Mouse (Mus musculus): ENCODE measurements at regions not wholly inside any gene's neighbourhood (a gene's known extent, or its start where the extent isn't known, plus 50 kb on each side); places are given as distances from the start of the nearest gene placed in this dataset.

- DNase-seq (ENCODE audit: low read depth, low spot score): no peak
Measured at GRCm38 (mm10) chr7:74224378-74224777, 210.9 kb upstream of the St8sia2 start.

DNA sequence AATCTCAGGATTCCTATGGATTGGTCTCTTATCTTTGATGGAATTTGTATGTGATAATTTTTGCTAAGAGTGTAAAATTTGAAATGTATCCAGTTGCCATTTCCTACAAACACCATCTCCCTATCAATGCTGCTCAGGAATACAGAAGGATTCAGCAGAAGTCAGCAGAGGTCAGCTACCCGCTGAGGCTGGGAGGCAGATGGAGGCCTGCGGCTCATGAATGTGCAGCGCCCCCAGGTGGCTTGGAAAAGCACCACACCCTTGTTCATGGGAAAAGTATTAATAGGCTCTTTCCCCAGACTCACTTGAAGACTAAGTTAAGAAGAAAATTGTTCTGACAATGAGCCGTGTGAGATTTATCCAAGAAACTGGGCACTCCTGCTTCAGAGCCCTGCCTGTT lies 187.2 kb upstream of the St8sia2 start:
- DNase-seq (ENCODE audit: low read depth, low spot score): no peak

- no peak for DNase-seq (ENCODE audit: low read depth, low spot score)
Measured at GRCm38 (mm10) chr7:74198796-74199195, 185.3 kb upstream of the St8sia2 start.

GRCm38 (mm10) chr7:74184661-74185060 lies 171.2 kb upstream of the St8sia2 start:
- DNase-seq (ENCODE audit: low read depth, low spot score): no peak

DNA sequence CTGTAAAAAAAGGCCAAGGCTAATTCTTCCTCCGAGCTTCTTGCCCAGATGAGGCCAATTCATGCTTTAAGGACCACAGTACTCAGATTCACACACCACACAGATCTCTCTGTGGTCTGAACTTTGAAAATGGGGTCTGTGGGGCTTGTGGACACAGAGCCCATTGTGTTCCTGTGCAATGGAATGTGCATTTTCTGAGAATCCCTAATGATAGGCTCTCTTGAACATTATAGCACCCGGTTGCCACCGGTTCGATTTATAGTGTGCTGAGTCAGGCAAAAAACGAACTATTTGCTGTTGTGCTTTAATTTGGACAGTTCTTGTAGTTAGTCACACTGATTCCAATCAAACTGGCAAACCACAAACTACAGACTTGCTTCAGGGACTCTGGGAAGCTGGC lies 160.7 kb upstream of the St8sia2 start:
- peak; percentile 12 for DNase-seq (ENCODE audit: low read depth, low spot score)

GRCm38 (mm10) chr7:74173230-74173612 lies 159.7 kb upstream of the St8sia2 start:
- no peak for DNase-seq (ENCODE audit: low read depth, low spot score)

DNA sequence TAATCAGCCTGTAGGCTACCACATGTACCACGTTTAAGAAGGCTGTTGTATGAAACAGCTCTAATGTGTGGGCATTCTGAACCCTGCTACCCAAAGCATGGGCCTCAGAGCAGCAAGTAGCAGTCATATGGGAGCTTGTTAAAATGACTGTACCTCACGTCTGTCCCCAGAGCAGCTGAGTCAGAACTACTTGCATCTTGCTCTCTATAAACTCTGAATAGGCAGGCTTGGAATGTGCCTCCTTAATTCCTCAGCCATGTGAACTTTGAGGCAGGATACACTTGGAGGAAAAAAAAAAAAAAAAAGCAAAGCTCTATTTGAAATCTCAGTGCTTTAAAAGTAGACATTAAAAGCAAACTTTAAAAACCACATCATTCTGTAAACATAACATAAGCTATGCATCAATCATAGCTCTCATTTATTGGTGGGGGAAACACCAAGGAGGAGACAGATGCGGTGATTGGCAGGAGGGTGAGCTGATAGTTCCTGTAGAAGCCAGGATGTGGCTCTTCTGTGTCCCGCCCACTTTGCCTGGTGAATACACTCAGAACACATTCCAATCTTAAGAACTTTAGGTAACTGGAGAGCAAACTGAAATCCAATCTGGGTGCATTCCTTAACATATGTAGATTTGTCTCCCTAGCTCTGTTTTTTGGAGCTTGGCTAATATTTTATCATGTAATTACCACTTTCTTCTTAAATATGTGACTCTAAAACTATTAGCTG lies 159.2 kb upstream of the St8sia2 start:
- DNase-seq (ENCODE audit: low read depth, low spot score): peak; percentile 82

DNA sequence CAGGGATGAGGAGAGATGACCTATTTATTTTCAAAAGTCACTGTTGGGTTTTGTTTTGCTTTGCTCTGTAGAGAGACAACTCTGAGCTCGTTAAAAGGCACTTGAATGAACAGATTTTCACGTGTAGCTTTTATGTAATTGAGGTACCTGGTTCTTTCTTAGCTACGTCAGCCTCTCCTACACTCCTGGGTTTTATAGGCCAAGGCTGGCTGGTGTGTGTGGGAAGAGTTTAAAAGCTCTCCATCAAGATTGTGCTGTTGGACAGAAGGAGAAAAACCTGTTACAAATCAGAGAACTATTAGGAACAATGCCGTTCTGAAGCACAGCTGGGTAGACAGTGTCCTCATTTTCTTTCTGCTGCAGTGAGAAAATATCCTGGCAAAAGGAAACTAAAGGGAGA lies 138.1 kb upstream of the St8sia2 start:
- no peak for DNase-seq (ENCODE audit: low read depth, low spot score)

DNA sequence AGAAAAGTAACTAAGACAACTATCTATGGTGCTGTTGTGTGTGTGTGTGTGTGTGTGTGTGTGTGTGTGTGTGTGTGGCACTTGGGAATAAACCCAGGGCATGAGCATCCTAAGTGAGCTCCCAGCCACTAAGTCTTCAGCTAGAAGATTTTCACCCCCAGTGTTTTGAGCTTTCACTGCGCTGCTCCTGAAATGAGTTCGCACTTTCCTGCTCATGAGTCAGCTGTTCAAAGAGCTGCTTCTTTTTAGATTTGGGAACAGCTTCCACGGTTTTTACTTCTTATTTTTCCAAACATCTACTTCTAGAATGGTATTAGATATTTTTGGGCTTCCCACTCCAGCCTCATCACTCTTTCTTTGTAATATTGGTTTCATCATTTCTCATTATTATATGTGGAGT lies 129.7 kb upstream of the St8sia2 start:
- no peak for DNase-seq (ENCODE audit: low read depth, low spot score)

DNA sequence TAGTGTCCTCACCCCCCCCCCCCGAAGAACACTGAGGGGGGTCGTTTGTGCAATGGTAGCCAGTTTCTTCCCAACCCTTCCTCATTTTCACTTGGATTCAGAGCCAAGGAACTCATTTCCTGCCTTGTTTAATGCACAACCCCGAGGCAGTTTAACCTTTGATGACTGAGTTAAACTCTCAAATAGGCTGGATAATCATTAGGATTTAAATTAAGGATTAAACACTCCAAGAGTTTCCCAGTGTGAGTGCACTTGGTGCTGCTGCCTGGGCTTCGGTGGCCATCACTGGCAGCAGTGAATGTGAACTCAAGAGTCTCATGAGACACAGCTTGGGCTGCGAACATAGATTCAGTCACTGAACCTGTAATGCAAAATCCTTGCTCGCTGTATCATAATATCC lies 124.7 kb upstream of the St8sia2 start:
- no peak for DNase-seq (ENCODE audit: low read depth, low spot score)

DNA sequence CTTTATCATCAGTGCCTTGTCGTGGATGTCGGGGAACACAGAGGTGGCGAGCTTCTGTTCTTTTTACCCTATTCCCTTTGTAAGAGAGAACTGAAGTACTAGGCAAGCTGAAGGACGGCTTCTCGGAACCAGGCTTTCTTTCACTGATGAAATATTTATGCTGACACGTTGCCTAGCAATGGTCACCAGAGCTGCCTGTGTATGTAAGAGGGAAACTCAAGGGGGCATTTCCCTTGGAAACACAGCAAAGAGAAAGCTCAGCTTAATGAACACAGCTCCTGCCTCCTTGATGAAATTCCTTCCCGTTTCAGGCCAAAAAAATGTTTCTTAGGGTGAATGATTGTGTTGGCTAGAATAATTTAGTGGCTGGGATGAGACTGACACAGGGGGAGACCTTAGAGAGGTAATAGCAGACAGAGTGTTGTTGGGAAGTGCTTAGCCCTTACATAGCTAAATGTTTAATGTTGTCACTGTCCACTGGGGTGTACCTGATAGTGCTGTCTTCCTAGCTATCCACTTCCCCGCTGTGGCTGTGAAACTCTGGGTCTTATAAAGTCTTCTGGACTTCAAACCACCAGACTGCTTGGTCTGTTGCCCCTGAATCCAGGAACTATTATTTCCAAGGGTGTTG lies 116.8 kb upstream of the St8sia2 start:
- DNase-seq (ENCODE audit: low read depth, low spot score): no peak

- DNase-seq (ENCODE audit: low read depth, low spot score): no peak
Measured at GRCm38 (mm10) chr7:74112071-74112470, 98.6 kb upstream of the St8sia2 start.

GRCm38 (mm10) chr7:74108347-74108746 lies 94.9 kb upstream of the St8sia2 start:
- DNase-seq (ENCODE audit: low read depth, low spot score): peak; percentile 42

DNA sequence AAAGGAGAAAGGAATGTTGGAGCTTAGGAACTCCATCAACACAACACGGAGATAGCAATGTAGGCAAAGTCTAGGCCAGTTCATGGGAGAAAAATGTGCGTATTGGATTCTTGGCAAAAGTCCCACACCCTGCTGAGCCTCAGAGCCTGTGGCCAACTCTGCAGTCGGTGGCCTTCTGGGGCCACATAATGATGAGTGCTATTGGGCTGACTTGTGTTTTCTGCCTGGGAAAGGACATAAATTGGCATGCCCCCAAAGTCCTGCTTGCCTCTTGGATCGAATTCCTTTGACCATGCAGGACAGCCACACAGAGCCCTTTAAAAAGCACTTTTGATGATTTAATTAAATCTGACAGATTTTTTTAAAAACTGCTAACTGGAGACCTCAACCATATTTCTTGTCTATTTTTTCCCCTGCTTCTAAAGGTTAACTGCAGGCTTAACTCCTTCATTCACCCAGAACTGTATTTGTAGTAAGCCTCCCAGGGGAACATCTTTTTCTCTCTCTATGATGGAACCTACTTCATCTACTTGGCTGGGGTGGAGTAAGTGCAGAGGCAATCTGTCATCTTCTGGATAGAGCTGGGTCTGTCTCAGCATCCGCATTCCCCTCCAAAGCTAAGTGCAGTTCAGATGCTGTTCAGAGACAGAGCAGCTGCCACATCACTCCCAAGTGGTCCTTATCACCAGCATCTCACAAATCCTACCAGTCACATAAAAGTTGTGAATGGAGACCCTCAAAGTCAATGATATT lies 93.9 kb upstream of the St8sia2 start:
- DNase-seq (ENCODE audit: low read depth, low spot score): peak; percentile 74

GRCm38 (mm10) chr7:74091402-74092025 lies 78.0 kb upstream of the St8sia2 start:
- DNase-seq (ENCODE audit: low read depth, low spot score): no peak

GRCm38 (mm10) chr7:74080846-74081235 lies 67.4 kb upstream of the St8sia2 start:
- DNase-seq (ENCODE audit: low read depth, low spot score): no peak

DNA sequence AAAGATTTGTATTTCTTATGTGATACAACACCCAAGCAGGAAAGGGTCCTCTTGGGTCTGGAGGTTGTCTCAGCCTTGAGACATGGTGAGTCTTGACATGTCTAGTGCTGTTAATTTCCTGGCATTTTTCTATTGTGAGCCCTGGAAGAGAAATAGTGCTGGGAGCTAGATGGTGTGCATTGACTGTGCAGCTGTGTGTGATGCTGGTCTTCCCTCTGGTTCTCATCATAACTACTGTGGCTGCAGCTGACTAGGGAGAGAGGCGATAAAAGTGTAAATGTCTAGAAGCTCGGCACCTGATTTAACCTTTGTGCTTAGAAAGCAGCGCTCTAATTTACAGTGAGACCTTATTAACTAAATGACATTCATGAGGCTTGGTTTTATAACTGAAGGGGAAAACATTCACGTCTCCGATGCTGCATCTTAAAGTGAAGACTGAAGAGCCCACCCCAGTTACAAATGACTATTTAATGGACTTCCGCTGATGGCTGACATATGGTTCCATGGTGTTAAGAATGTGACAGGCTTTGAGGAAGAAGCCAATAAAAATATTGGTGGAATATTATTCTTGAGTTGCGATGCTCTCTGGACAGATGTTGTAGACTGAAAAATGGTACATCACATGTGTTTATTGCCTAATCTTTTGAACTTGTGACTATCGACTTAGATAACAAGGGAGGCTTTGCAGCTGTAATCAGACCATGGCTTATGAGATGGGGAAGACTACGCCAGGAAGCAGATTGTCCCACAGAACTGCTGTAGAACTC lies 66.8 kb upstream of the St8sia2 start:
- no peak for DNase-seq (ENCODE audit: low read depth, low spot score)

GRCm38 (mm10) chr7:74072632-74073031 lies 59.1 kb upstream of the St8sia2 start:
- DNase-seq (ENCODE audit: low read depth, low spot score): no peak

DNA sequence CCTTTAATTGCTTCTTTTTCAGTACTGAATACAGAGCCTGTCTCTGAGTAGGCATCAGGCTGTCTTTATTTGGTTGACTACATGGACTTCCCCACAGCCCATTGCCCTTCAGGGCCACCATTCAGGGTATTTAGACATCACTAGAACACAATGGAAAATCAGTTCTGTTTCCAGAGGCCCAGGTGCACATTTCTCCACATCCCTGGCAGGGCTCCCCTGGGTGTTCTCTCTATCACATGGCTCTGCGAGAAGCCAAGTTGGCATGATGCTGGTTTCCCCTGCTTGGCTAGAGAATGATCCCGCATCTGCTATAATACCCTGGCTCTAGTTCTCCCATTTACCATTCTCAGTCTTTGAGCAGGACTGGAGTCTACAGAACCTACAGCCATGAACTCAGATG lies 57.3 kb upstream of the St8sia2 start:
- no peak for DNase-seq (ENCODE audit: low read depth, low spot score)

GRCm38 (mm10) chr7:74065449-74066099 lies 52.1 kb upstream of the St8sia2 start:
- DNase-seq (ENCODE audit: low read depth, low spot score): peak; percentile 63
